Mouse (Mus musculus) stomach, adult 2 months (tissue): ENCODE results near the gene Trit1. TPM values are rescaled to one million over a fixed set of nuclear protein-coding genes. Genes with fewer than 3 reads are reported as not detected.

Experiments
- polyA plus RNA-seq: library from polyadenylated mRNA; depleted of rRNA; stranded (reverse); fragments of >200 nt; gene quantifications from 2 replicates; pipeline ENCODE4 v1.2.3, GENCODE M21; 2012; rRNA removed

Trit1 gene
- 1.1 and 1.5 TPM in 2 replicates for polyA plus RNA-seq

GRCm38 (mm10) chr4:123016451-123016957, at the start of gene Trit1:
Trit1 (plus strand) TSS chr4:123016597.

GRCm38 (mm10) chr4:122995404-122996220, 20.8 kb upstream of the Trit1 start, which contains the start of gene Mycl:
Mycl (plus strand) TSS chr4:122995652.

Other genes starting within 250 kb of the Trit1 start
- 3.3 and 5.5 TPM in 2 replicates for gene Ppt1, start 180.4 kb upstream of the Trit1 start, polyA plus RNA-seq
- gene Cap1, start 130.5 kb upstream of the Trit1 start, polyA plus RNA-seq, result 33.3 and 42.0 TPM in 2 replicates
- 7.0 and 7.8 TPM in 2 replicates for gene Mfsd2a, start 55.4 kb upstream of the Trit1 start, polyA plus RNA-seq
- 1.9 and 2.0 TPM in 2 replicates for gene Mycl, start 20.9 kb upstream of the Trit1 start, polyA plus RNA-seq
- gene Bmp8b, start 88.6 kb downstream of the Trit1 start, polyA plus RNA-seq, result 0.06 and 0.12 TPM in 2 replicates
- not detected in 2 replicates for gene Oxct2b, start 99.7 kb downstream of the Trit1 start, polyA plus RNA-seq
- 5.5 and 6.8 TPM in 2 replicates for gene Ppie, start 123.4 kb downstream of the Trit1 start, polyA plus RNA-seq
- 0.16 and 0.41 TPM in 2 replicates for gene Hpcal4, start 166.6 kb downstream of the Trit1 start, polyA plus RNA-seq
- gene Nt5c1a, start 184.9 kb downstream of the Trit1 start, polyA plus RNA-seq, result 0.14 TPM in 1 of 2 replicates, not detected in the other
- gene Heyl, start 217.0 kb downstream of the Trit1 start, polyA plus RNA-seq, result 1.6 and 1.7 TPM in 2 replicates
- gene Pabpc4, start 245.8 kb downstream of the Trit1 start, polyA plus RNA-seq, result 83.4 and 123 TPM in 2 replicates